Mouse (Mus musculus) adrenal gland, adult (tissue): ENCODE measurements at regions not wholly inside any gene's neighbourhood (a gene's known extent, or its start where the extent isn't known, plus 50 kb on each side); places are given as distances from the start of the nearest gene placed in this dataset.

Experiments
- DNase-seq, 2 experiments: peaks; one replicate each; pipeline ENCODE4 v3.0.0; 2022 to 2023; ENCODE audit warnings: low spot score in 1 of 2; ENCODE audit not compliant: inconsistent age in 2 of 2

DNA sequence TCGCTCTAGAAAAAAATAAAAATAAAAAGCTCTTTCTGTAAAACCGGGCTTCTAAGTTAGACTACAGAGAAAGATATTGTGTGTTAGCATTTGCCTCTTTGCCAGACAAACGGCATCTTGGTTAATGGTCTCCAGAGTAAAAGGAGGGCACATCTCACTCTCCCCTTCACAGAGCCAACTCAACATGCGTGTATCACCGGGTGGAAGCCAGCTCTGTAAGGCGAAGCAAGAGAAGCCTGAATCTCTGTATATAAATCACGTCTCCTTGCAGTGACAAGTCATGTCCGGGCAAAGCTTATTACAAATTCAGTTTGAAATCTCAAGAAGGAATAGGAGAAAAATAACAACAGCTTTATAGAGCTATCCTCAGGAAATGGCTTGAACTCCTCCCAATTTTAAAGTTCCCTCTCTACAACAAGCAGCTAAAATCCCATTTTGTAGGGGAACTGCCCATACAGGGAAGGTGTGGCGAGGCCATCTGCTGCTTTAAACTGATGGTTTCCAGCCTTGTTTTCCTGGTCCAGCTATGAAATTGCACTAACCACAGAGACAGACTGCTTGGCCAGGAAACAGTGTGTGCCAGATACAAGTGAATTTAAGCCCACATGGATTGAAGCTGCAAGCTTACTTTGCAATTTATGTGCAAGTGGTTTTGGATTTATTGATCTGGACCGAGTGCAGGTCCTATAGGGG, 291.7 kb upstream of the Noct start:
- peak in 1 of 2 experiments; percentile 38 for DNase-seq

DNA sequence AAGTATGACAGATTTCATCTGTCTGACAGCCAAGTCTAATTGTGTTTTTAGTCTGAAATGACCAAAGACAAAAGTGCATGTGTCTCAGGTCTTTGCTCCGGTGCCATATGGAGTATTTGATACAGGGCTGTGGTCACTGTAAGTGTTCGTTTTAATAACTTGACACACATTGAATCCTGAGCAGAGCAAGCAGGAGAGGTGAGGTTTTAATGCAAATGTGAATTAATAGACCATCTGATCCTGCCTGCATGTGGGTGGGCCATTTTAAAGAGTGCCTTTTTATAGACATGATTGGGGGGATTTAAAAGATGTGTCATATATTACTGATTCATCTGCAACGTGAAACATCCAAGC, 291.2 kb upstream of the Noct start:
- no peak for DNase-seq

- no peak for DNase-seq
Observed at GRCm38 (mm10) chr3:50939602-50940001, 284.6 kb upstream of the Noct start.

DNA sequence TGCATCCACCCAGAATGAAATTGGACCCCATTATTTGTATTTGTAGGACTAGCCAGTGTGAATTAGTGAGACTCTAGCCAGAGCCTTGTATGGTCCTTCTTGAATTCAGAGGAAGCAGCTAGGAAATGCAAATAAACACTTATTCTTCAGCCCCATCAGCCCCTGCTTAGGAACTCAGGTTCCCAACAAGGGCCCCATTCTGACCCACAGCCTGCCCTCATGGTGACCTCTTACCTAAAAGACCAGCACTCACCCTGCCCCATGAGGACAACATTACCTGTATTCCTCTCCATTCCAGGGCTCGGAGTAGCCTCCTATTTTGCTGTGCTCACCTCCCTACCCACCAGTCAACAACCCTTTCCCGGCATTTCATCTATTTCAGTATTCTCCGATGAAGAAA, 283.6 kb upstream of the Noct start:
- DNase-seq, result no peak

DNA sequence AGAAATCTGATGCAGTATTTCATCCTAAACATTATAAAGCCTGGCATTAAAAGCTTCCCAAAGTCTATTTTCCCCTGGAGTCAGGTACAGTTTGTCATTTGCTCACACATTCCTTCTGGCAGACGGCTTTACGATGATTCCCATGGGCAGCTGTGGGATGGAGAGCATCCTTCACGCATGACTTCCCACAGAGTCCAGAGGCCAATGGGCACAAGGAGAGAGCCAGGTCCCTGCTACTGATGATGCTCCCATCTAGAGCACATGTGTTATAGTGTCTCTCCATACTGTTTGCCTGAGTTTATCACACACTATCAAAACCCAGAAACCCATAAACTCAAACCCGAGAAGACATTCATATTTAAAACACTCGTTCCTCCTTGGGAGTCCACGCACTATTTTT, 270.8 kb upstream of the Noct start:
- no peak for DNase-seq

DNA sequence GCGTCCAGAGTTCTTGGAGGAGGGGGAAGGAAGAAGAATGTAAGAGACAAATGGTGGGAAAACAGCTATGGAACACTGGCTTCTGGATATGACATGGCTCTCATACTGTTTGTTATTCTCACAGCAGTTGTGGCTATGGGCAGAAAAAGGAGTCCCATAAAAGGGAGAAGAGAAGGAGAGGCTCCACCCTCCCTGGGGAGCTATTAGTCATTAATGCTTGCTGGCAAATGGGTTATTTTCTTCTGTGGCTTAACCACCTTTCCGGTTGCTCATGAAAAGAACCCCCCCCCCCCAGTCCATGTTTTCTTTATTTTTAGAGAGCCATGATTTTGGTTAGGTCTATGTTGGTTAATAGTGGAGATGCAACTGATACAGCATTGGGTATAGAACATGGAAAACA, 253.9 kb upstream of the Noct start:
- DNase-seq, result no peak

- DNase-seq, result no peak
Observed at GRCm38 (mm10) chr3:50973081-50973480, 251.2 kb upstream of the Noct start.

GRCm38 (mm10) chr3:50976141-50976780, 248.0 kb upstream of the Noct start:
- no peak for DNase-seq

- DNase-seq, result no peak
Observed at GRCm38 (mm10) chr3:50976818-50977217, 247.4 kb upstream of the Noct start.

DNA sequence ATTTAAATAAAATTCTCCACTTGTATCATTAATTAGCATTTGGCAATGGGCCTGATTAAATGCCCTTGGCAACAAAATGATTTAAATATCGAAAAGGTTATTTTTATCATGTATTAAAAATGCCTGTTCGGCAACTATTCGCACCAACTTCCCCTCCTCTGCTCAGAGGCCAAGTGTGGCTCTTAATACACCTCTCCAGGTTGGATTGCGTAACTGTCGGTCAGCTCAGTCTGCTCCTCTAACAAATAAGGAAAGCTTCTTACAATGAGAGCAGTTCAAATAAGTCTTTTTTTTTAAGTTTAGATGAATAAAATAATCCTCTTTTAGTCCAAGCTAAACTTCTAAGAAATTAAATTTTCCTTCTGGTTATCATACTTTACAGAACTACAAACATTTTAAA, 245.6 kb upstream of the Noct start:
- DNase-seq, result no peak

- DNase-seq, result no peak
Observed at GRCm38 (mm10) chr3:50979592-50979991, 244.7 kb upstream of the Noct start.

GRCm38 (mm10) chr3:50981751-50982150, 242.5 kb upstream of the Noct start:
- DNase-seq, result no peak

GRCm38 (mm10) chr3:50982649-50983048, 241.6 kb upstream of the Noct start:
- no peak for DNase-seq

DNA sequence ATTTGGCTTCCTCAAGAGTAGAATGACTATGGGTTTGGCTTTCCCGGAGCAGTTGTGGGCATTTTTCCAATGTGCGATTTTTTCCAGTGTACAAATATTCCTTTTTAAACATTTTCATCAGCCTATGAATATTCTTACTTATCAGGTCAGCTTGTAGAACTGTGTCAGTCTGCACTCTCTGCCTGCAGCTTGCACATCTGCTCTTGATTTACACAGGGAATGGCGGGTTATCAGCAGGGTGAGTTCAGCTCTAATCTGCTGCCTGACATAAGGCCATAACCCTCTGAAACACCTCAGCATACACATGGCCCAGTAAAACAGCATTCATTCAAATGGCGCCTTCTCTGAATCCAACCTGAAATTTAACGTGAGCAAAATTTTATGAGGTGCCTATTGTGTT, 241.1 kb upstream of the Noct start:
- peak in 1 of 2 experiments; percentile 20 for DNase-seq

GRCm38 (mm10) chr3:50983962-50984765, 240.1 kb upstream of the Noct start:
- no peak for DNase-seq

GRCm38 (mm10) chr3:50987821-50988220, 236.4 kb upstream of the Noct start:
- DNase-seq, result no peak

- DNase-seq, result no peak
Observed at GRCm38 (mm10) chr3:50990810-50991209, 233.4 kb upstream of the Noct start.

DNA sequence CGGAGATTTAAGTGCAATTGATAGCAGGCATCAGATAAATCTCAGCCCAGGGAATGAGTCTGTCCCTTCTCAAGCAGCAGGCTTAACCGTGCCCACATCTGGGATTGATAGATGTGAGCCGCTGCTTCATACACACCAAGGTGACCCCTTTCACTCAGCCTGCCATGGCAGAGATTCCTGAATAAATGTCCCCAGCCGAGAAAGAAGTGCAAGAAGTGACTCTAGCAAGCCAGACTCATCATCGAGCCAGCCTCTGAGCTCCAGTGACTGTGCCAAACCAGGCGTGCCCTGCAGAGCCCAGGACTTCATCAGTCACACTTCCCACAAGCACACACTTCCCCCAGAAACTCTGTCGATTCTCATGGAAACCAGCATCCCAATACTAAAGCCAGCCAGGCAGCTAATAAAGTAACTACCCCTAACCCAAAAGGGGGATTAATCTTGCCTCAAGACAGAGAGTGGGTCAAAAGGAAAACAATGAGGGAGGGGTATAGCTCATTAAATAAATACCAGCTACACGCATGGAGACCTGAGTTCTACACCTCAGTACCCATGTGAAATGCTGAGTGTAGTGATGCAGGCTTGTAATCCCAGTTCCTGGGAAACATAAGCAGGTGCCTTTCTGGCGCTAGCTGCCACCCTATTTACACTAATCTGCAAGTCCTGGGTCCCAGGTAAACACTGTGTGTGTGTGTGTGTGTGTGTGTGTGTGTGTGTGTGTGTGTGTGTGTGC, 231.5 kb upstream of the Noct start:
- DNase-seq, result no peak

DNA sequence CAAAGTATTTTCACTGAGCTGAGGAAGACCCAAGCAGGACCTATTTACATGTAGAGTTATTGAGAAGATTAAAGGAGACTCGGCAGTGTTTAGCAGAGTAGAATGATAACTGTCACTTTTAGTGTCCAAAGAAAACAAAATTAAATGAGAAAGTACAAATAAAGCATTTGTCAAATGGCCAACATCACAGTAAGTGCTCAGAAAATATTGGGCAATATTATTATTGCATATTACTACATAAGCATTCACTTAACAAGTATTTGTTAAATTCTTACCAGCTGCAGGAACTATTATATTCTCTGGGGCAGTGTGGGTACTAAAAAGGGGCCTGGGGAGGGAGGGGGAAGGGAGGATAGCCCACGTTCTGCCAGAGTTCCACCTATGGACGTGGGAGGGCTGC, 224.5 kb upstream of the Noct start:
- no peak for DNase-seq

DNA sequence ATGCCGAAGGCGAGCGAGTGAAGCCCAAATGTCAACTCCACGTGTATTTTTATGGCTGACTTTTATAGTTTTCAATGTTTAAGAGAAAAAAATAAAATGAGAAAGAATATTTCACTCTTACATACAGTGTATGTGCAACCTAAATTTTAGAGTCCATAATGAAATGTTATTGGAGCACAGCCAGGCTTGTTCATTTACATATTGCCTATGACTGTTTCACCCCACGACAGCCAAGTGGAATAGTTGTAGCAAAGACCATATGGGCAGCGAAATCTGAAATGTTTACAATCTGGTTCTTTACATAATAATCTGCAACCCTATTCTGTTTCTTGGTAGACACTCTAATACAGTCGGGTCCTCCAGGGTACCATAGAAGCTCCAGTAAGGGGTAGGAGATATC, 223.3 kb upstream of the Noct start:
- no peak for DNase-seq

GRCm38 (mm10) chr3:51002662-51003061, 221.6 kb upstream of the Noct start:
- DNase-seq, result no peak
